Mouse (Mus musculus) gastrocnemius, postnatal 10 days (tissue): Measurements from ENCODE around the gene Trim14. TPM values are rescaled to one million over a fixed set of nuclear protein-coding genes. Genes with fewer than 3 reads are reported as not detected.

Source experiments
- DNase-seq: peaks from one replicate; pipeline ENCODE4 v3.0.0; 2021; ENCODE audit warnings: mixed read lengths
- total RNA-seq, 2 experiments: library from RNA; stranded (reverse); gene quantifications; 2 replicates each; pipeline ENCODE4 v1.2.3; 2021

Trim14 gene
- total RNA-seq, 2 experiments from 2014 or later = 0.63 to 0.93 TPM

DNA sequence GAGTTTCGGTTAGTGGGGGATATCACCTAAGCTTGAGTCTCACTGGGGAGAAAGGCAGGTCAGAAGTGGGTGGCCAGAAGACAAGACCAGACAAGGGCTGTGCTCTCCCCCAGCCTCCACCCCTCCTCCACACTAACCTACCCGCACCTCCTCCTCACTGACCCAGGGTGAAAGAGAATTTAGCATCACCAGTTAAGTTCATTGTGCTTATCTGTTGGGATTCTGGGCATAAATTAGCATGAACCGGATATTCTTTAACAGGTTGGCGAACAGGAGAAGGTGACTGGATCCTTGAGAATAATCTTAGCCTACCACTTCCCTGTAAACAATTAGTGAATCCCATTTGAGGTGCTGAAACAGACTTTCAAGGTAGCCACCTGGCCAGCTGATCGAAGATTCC, 60.8 kb downstream of the Trim14 start:
- DNase-seq = no peak

GRCm38 (mm10) chr4:46465740-46466139, 70.2 kb downstream of the Trim14 start:
- DNase-seq = no peak

GRCm38 (mm10) chr4:46463130-46463830, 72.7 kb downstream of the Trim14 start:
- DNase-seq = peak; percentile 25

DNA sequence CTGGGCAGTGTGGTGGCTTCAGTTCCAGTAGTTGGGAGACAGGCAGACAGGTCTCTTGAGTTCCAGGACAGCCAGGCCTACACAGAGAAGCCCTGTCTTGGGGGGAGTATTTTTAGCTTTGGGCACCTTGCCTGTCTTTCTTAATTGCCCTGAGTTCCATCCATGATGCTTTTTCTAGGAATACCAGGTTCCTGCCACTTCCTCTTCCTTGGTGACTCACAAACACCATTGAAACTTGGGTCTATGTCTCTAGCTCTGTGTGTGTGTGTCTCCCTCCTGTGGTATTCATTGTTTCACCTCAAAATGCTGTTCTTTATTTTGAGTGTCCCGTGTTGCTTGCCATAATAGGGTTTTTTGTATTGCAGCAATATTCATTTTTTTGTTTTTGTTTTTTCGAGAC, 77.5 kb downstream of the Trim14 start:
- DNase-seq = no peak

GRCm38 (mm10) chr4:46457186-46457585, 78.8 kb downstream of the Trim14 start:
- DNase-seq = no peak

GRCm38 (mm10) chr4:46456762-46457161, 79.2 kb downstream of the Trim14 start:
- no peak for DNase-seq

DNA sequence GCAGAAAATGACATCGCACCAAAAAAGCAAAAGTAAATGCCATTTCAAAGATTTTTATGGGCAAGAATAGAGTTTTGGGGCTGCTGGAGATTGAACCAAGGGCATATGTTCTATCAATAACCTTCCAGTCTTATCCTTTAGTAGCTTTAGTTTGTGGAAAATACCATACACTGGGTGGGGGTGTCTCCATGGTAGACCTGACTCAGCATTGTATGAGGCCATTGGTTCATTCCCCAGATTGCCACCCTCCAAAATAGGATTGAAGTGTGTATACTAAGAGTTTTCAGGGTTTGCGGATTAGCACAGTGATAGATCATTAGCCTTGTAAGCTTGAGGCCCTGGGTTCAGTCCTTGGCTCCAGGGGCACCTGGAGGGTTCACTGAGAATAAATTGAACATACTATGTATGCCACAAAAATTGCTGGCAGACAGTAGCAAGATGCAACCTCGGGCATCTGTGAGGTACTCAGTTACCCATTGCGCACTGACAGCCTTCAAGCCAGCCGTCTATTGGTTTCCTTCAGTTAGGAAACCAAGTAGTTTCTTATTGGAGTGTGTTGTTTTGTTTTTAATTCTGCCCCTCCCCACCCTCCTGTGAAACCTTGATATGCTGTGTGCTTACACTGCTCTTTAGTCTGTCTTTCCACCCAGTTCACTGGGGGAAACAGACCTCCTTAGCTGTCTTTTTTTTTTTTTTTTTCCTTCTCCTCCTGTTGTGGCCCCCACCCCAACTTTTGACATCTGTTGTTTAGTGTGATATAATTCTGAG, 81.7 kb downstream of the Trim14 start:
- DNase-seq = no peak

GRCm38 (mm10) chr4:46452855-46453719, 82.9 kb downstream of the Trim14 start:
- no peak for DNase-seq

DNA sequence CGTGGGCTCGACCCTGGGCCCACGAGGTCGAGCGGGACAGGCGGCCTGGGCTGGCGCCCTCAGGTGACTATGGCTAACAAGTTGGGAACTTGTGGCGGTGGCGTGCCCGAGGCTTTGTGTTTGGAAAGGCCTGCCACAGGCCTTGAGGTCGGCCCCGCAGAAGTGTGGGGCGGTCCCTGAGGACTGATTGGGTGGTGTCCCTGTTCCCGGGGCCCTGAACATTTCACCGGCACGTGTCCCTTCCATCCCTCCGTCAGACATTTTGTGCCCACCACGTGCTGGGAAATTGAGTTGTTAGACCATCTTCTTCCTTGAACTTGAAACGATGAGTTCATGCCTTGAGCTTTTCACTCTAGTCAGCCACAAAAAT, 83.5 kb downstream of the Trim14 start:
- peak; percentile 46 for DNase-seq

- DNase-seq = peak; percentile 78
Observed at GRCm38 (mm10) chr4:46451758-46452480, 84.0 kb downstream of the Trim14 start.

GRCm38 (mm10) chr4:46451240-46451757, 84.6 kb downstream of the Trim14 start:
- DNase-seq = peak; percentile 77

- peak; percentile 96 for DNase-seq
Observed at GRCm38 (mm10) chr4:46450519-46451131, 85.3 kb downstream of the Trim14 start, which contains the start of gene Anp32b. TSS of gene Anp32b (plus strand) at chr4:46450902.

DNA sequence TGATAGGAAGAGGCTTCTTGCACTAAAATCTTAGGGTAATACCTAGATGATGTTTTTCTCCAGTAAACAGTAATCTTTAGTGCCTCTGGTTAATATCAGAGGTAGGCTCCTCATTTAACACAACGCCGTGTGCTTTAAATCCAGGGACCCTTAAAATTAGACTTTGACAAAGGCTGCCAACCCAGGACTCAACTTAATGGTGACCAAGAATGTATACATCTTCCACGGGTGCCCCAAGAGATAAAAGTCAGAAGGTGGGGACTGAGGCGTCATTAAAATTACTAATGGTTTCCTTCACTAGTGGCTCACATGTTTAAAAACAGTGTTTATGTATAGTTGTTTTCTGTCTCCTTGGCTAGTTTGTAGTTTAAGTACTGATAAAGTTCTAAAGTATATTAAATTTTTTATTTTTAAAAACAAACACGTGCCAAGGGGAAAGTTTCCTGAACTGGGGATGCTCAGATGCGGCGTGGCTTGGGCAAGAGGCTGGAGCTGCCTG, 85.9 kb downstream of the Trim14 start:
- no peak for DNase-seq

- peak; percentile 8 for DNase-seq
Observed at GRCm38 (mm10) chr4:46448886-46449285, 87.1 kb downstream of the Trim14 start.

- DNase-seq = no peak
Observed at GRCm38 (mm10) chr4:46447461-46447860, 88.5 kb downstream of the Trim14 start.

- DNase-seq = no peak
Observed at GRCm38 (mm10) chr4:46445237-46445945, 90.5 kb downstream of the Trim14 start.
